ENCODE assay signal across 15 mouse cellular contexts in the genomic region with DNA sequence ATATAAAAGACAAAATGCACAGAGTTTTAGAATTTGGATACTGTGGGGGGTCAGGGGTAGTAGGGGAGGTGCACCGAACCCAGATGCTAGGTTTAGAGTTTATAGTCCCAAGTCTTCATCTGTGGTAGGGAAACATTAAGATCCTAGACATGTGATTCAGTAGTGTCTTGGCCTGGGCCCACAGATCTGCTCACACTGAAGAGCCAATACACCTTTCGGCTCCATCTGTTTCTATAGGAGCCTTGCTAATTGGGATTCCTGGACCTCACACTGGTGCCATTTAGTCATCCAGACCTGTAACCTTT.
A peak's percentile ranks its signal among the peaks of the same experiment; 100 is the strongest.
DNase-seq lines count a peak whose midpoint lies in the region; ATAC-seq and TF ChIP-seq lines count a peak whose summit lies in the region.
"Had no signal": no experiment of that assay in that cellular context is flagged by ENCODE, and none has a peak within 500 bp of the region (broad histone marks: within the 10 kb centered on the region; RNA-seq: fewer than 3 reads in every experiment).

No protein-coding gene starts in this region.

- WGBS in heart, embryonic 10.5 days: 91% methylated on average over 2 of the region's 2 CpGs
- 80% methylated on average over 2 of the region's 2 CpGs for WGBS in intestine, embryonic 16.5 days
- WGBS in intestine, postnatal 0 days: 92% methylated on average over 2 of the region's 2 CpGs
- WGBS in forebrain, postnatal 0 days: 30% methylated on average over 2 of the region's 2 CpGs

- H3K4me1 ChIP-seq in heart, embryonic 10.5 days: peaks cover 13% of the 10 kb centered on the region
- H3K4me1 ChIP-seq in intestine, embryonic 16.5 days (ENCODE audit: control insufficient read depth, insufficient read depth, low read length): no peaks in the 10 kb centered on the region
- H3K4me1 ChIP-seq in intestine, postnatal 0 days (replicated peaks; ENCODE audit: control insufficient read depth, insufficient read depth, low read length): no peaks in the 10 kb centered on the region
- peaks cover 32% of the 10 kb centered on the region for H3K4me1 ChIP-seq in megakaryocyte, embryonic 14.5 days
- peaks cover 11% of the 10 kb centered on the region for H3K4me1 ChIP-seq in forebrain, postnatal 0 days (ENCODE audit: insufficient read depth)

- no peak for TF ChIP-seq CTCF in intestine, postnatal 0 days (IDR thresholded peaks at IDR 0.05; ENCODE audit: low read depth)
- TF ChIP-seq CTCF in forebrain, postnatal 0 days (IDR thresholded peaks at IDR 0.05; ENCODE audit: low read depth): no peak

- no peaks in the 10 kb centered on the region for H3K9me3 ChIP-seq in heart, embryonic 10.5 days
- H3K9me3 ChIP-seq in intestine, embryonic 16.5 days (ENCODE audit: control insufficient read depth, low read length): no peaks in the 10 kb centered on the region
- H3K9me3 ChIP-seq in intestine, postnatal 0 days (ENCODE audit: control insufficient read depth): no peaks in the 10 kb centered on the region
- no peaks in the 10 kb centered on the region for H3K9me3 ChIP-seq in megakaryocyte, embryonic 14.5 days
- no peaks in the 10 kb centered on the region for H3K9me3 ChIP-seq in forebrain, postnatal 0 days (ENCODE audit: low read length)
- H3K9me3 ChIP-seq: G1E; intestine, embryonic 15.5 days; limb, embryonic 12.5 days had no signal

- no peaks in the 10 kb centered on the region for H3K36me3 ChIP-seq in heart, embryonic 10.5 days
- H3K36me3 ChIP-seq in intestine, embryonic 16.5 days (ENCODE audit: control insufficient read depth, insufficient read depth, low read length): no peaks in the 10 kb centered on the region
- no peaks in the 10 kb centered on the region for H3K36me3 ChIP-seq in intestine, postnatal 0 days (ENCODE audit: control insufficient read depth, insufficient read depth)
- H3K36me3 ChIP-seq in megakaryocyte, embryonic 14.5 days (replicated peaks; ENCODE audit: low read length): no peaks in the 10 kb centered on the region
- no peaks in the 10 kb centered on the region for H3K36me3 ChIP-seq in forebrain, postnatal 0 days (ENCODE audit: insufficient read depth)
- H3K36me3 ChIP-seq: G1E; intestine, embryonic 15.5 days; limb, embryonic 12.5 days had no signal

- DNase-seq in heart, embryonic 10.5 days (ENCODE audit: low spot score): no peak
- no peak for DNase-seq in heart, postnatal 14 days
- no peak for DNase-seq in forebrain, postnatal 0 days
- no peak for DNase-seq in layer of hippocampus, adult 8-10 months (ENCODE audit: low spot score in 2 of 2)
- DNase-seq: cerebellum, postnatal 36 days; right cerebral cortex, postnatal 25 days had no signal

- intact Hi-C loops in heart, postnatal 14 days (cut with DNase I): loop anchor here (5.0 kb wide), 1 partner anchor 82 kb away; no protein-coding TSS in a partner anchor

- no peak overlapping the region for H3K4me2 ChIP-seq in intestine, embryonic 16.5 days (ENCODE audit: low read depth, low read length)
- H3K4me2 ChIP-seq in intestine, postnatal 0 days (replicated peaks; ENCODE audit: low read depth): no peak overlapping the region
- H3K4me2 ChIP-seq in forebrain, postnatal 0 days (ENCODE audit: low read depth): no peak overlapping the region
- H3K4me2 ChIP-seq: intestine, embryonic 15.5 days; limb, embryonic 12.5 days had no signal

- peak overlapping the region; percentile 81 for H3K27ac ChIP-seq in heart, embryonic 10.5 days
- peak overlapping the region; percentile 52 for H3K27ac ChIP-seq in intestine, embryonic 16.5 days (ENCODE audit: low read length)
- no peak overlapping the region for H3K27ac ChIP-seq in intestine, postnatal 0 days (ENCODE audit: low read depth, low read length)
- peak overlapping the region; percentile 50 for H3K27ac ChIP-seq in forebrain, postnatal 0 days (ENCODE audit: low read depth, low read length)
- H3K27ac ChIP-seq: left cerebral cortex, adult 2 months; limb, embryonic 12.5 days had no signal

- no peak overlapping the region for H3K4me3 ChIP-seq in heart, embryonic 10.5 days
- no peak overlapping the region for H3K4me3 ChIP-seq in intestine, embryonic 16.5 days (ENCODE audit: low read length)
- H3K4me3 ChIP-seq in intestine, postnatal 0 days (ENCODE audit: low read depth, low read length): no peak overlapping the region
- peak overlapping the region; percentile 83 for H3K4me3 ChIP-seq in megakaryocyte, embryonic 14.5 days (replicated peaks)
- no peak overlapping the region for H3K4me3 ChIP-seq in forebrain, postnatal 0 days (ENCODE audit: low read depth, low read length)
- H3K4me3 ChIP-seq: intestine, embryonic 15.5 days; left cerebral cortex, adult 2 months; limb, embryonic 12.5 days had no signal

- ATAC-seq in intestine, embryonic 16.5 days: no peak
- ATAC-seq in intestine, postnatal 0 days: no peak
- no peak for ATAC-seq in megakaryocyte, adult 5-6 weeks (ENCODE audit: poor library complexity, severe bottlenecking)
- ATAC-seq in forebrain, postnatal 0 days: no peak; the same call in 1 of the 2 replicates

- H3K27me3 ChIP-seq in heart, embryonic 10.5 days (ENCODE audit: insufficient read depth, poor library complexity, severe bottlenecking): no peaks in the 10 kb centered on the region
- H3K27me3 ChIP-seq in intestine, embryonic 16.5 days (replicated peaks; ENCODE audit: control insufficient read depth, insufficient read depth, low read length): no peaks in the 10 kb centered on the region
- H3K27me3 ChIP-seq in intestine, postnatal 0 days (replicated peaks; ENCODE audit: control insufficient read depth, insufficient read depth, low read length): no peaks in the 10 kb centered on the region
- H3K27me3 ChIP-seq in megakaryocyte, embryonic 14.5 days (replicated peaks): peaks cover 5% of the 10 kb centered on the region
- H3K27me3 ChIP-seq in forebrain, postnatal 0 days (ENCODE audit: insufficient read depth, low read length): no peaks in the 10 kb centered on the region
- H3K27me3 ChIP-seq: intestine, embryonic 15.5 days; limb, embryonic 12.5 days had no signal

- H3K9ac ChIP-seq in intestine, embryonic 16.5 days (ENCODE audit: low read depth, low read length): no peak overlapping the region
- no peak overlapping the region for H3K9ac ChIP-seq in intestine, postnatal 0 days (ENCODE audit: low read depth, low read length)
- no peak overlapping the region for H3K9ac ChIP-seq in forebrain, postnatal 0 days
- H3K9ac ChIP-seq: intestine, embryonic 15.5 days; limb, embryonic 12.5 days; liver, postnatal 0 days had no signal
